Mouse (Mus musculus) heart, postnatal 0 days (tissue): ENCODE data around the gene Unc5a.

ENCODE experiments used
- CTCF ChIP-seq: IDR thresholded peaks from 2 replicates; pipeline ENCODE4 v1.5.1; 2016; ENCODE audit warnings: antibody characterized with exemption, control low read depth, low read depth
- EP300 ChIP-seq: IDR thresholded peaks from 2 replicates; pipeline ENCODE4 v1.6.1; 2016; ENCODE audit warnings: antibody characterized with exemption, low read depth

- TF ChIP-seq CTCF: no peak
- TF ChIP-seq EP300: no peak
Observed at GRCm38 (mm10) chr13:55000433-55000832, 51.2 kb downstream of the Unc5a start.
